Mouse (Mus musculus): ENCODE measurements around the gene 9530002B09Rik.

Gene 9530002B09Rik

GRCm38 (mm10) chr4:122688975-122689374, at the start of gene 9530002B09Rik:
9530002B09Rik (plus strand) TSS chr4:122689275.
- no peaks in the 10 kb centered on the region for H3K27me3 ChIP-seq (ENCODE audit: control insufficient read depth, insufficient read depth, low read length, poor library complexity, severe bottlenecking)
- H3K36me3 ChIP-seq (ENCODE audit: control insufficient read depth, insufficient read depth, low read length, poor library complexity, severe bottlenecking), result no peaks in the 10 kb centered on the region
- DNase-seq (ENCODE audit: low read depth, low spot score), result no peak
